Mouse (Mus musculus) cortical plate, adult 2 months (tissue): ENCODE data around the gene Ube4b. TPM values are rescaled to one million over a fixed set of nuclear protein-coding genes. Genes with fewer than 3 reads are reported as not detected.
"Not testable (repeated sequence)": the region's sequence is repeated elsewhere in the genome, so short reads cannot be mapped to it uniquely, and the experiment has no call there.

Source experiments
- H3K27ac ChIP-seq: fragments of 200-500 bp; 2 replicates; pipeline ENCODE4 v1.5.1; 2012; ENCODE audit warnings: low read length, control low read depth, inconsistent platforms; ENCODE audit not compliant: insufficient read depth
- H3K4me1 ChIP-seq: fragments of 200-500 bp; 2 replicates; pipeline ENCODE4 v1.6.1; 2011; ENCODE audit warnings: low read length; ENCODE audit not compliant: control insufficient read depth, insufficient read depth
- H3K4me3 ChIP-seq: fragments of 200-500 bp; 2 replicates; pipeline ENCODE4 v1.5.1; 2011; ENCODE audit warnings: mild to moderate bottlenecking, low read length, control low read depth; ENCODE audit not compliant: insufficient read depth
- CTCF ChIP-seq: fragments of 200-500 bp; IDR thresholded peaks from 2 replicates; pipeline ENCODE4 v1.5.1; 2011; ENCODE audit warnings: mild to moderate bottlenecking, control low read depth, low read length; ENCODE audit not compliant: insufficient read depth; ENCODE audit errors: extremely low read depth
- POLR2A ChIP-seq: fragments of 200-500 bp; IDR thresholded peaks from 2 replicates; pipeline ENCODE4 v1.6.1; 2011; ENCODE audit warnings: mild to moderate bottlenecking, low read length, control low read depth; ENCODE audit not compliant: insufficient read depth; ENCODE audit errors: extremely low read depth
- polyA plus RNA-seq: library from polyadenylated mRNA; depleted of rRNA; stranded (reverse); fragments of >200 nt; gene quantifications from 2 replicates; pipeline ENCODE4 v1.2.3, GENCODE M21; 2012; rRNA removed

Gene Ube4b
- 99.9 and 105 TPM in 2 replicates for polyA plus RNA-seq

DNA sequence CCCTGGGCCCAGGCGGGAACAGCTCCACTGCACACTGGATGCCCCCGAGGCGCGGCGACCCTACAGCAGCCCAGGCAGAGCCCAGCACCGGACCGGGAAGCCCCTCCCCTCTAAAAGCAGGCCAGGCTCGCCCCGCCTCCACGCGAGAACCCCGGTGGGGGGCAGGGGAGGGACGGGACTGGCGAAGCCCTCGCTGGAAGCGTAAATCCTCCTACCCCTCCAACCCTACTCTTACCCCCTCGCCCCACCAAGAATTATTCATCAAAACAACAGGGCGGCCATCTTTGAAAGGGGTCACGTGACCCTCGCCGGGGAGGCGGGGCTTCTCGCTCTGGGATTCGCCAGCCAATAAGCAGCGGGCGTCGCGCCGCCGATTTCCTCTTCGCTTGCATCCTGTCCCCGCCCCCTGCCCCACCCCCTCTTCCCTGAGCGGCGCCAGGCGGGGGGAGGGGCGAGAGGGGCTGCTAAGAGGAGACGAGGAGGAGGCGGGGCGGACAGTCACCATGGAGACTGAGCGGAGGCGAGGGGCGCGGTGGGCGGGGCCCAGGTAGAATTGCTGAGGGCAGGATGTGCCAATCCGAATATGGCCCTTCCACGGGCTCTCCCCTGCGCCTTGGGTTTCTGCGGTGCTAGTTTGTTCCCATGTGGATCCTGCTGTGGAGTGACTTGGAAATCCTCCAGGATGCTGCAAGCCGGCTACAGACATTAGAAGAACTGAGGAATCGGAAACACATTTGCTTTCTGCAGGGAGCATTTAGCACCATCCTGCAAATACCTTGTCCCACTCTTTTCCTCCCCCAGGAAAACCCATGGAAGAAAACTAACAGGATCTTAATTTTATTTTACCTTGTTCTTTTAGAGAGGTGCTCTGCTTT lies at the start of gene Ube4b:
Ube4b (minus strand) TSS at position 425 of the 875 bp plus-strand sequence.
- Histone ChIP-seq H3K4me3 (peak within 1 kb of the TSS; percentile 74), H3K4me1 (peaks cover 5% of the 10 kb centered on the region), H3K27ac (peak within 1 kb of the TSS; percentile 97)
- TF ChIP-seq CTCF (no peak), POLR2A (peak; percentile 70)

DNA sequence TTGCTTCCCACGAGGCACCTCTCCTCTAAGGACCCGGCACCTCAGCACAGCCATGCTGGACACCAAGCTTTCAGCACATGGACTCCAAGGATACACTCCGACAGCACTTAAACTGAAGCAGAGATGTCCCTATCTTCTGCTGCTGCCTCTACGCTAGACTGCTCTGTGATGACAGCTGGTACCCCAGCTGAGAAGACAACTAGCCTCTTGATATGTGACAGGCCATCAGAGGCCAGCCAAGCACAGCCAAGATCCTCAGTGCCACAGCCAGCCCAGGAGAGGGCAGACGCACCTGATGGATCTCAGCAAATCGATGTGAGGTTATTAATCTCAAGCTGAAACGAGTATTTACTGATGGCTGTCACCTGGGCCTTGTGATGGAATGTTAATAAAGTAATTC lies 48.5 kb upstream of the Ube4b start:
- Histone ChIP-seq H3K4me1 (no peaks in the 10 kb centered on the region), H3K27ac (no peak overlapping the region), H3K4me3 (no peak overlapping the region)
- TF ChIP-seq CTCF (no peak), POLR2A (no peak)

DNA sequence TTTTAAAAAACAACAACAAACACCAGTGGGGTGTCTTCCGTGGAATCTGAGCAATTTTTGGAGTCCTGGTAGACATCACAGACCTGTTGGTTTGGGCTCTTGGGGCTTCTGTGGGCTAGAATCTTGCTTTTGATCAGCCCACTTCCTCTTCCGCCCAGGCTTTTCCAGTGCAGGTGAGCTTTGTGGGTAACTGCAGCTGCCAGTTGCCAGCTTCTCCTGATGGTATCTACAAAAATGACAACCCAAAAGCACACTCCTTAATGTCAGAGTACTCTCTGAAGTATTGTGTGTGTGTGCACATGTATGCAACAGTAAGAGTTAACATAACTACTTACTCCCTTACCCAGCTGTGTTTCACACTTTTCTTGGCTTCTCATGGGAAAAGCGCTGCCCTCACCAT lies 43.0 kb upstream of the Ube4b start:
- TF ChIP-seq POLR2A (no peak), CTCF (no peak)
- Histone ChIP-seq H3K4me3 (no peak overlapping the region), H3K27ac (no peak overlapping the region), H3K4me1 (no peaks in the 10 kb centered on the region)

DNA sequence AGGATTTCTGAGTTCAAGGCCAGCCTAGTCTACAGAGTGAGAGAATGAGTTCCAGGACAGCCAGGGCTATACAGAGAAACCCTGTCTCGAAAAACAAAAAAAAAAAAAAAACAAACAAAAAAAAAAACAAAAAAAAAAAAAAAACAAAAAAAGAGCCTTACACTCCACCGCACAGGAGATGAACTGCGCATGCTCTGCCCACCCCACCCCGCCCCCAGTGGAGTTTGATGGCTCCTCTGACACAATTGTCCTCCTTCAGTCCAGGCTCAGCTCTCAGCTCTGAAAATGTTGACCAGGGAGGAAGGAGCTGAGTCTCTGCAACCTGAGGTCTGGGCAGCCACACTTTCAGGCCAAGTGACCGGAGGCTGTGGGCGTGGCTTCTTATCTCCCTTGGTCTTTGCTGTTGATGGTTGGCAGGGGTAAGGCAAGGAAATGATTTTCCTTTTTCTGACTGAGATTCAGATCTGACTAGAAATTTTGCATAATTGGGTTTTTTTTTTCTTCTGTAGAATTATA lies 36.9 kb upstream of the Ube4b start:
- Histone ChIP-seq H3K4me3 (no peak overlapping the region), H3K27ac (no peak overlapping the region), H3K4me1 (no peaks in the 10 kb centered on the region)
- TF ChIP-seq CTCF (no peak), POLR2A (no peak)

DNA sequence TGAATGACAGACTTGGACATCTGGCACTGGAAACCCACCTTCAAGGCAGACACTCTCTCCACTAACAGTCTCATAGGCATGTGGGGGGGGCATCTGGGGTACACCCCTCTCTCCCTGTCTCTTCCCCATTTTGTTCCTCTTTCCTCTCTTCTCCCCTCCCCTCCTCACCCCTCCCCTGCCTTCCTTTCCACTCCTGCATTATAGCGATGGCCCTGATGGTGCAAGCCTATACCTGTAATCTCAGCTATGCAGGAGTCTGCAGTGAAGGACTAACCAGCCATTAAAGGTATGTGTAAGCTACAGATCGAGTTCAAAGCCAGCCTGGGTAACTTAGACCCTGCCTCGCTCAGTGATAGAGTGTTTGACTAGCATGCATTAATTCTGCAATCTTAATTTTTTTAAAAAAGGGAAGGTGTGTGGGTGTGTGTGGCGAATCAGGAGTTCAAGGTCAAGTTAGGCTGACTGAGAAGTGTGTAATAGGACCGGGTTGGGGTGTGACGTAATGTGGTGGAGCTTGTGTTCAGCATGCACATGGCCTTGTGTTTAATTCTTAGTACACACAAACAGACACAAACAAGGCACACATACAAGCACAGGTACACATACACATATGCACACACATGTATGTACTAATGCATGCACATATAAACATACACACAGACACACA lies 35.9 kb upstream of the Ube4b start:
- no peak overlapping the region for H3K4me3 ChIP-seq
- TF ChIP-seq POLR2A (no peak), CTCF (no peak)
- no peak overlapping the region for H3K27ac ChIP-seq
- H3K4me1 ChIP-seq: no peaks in the 10 kb centered on the region

DNA sequence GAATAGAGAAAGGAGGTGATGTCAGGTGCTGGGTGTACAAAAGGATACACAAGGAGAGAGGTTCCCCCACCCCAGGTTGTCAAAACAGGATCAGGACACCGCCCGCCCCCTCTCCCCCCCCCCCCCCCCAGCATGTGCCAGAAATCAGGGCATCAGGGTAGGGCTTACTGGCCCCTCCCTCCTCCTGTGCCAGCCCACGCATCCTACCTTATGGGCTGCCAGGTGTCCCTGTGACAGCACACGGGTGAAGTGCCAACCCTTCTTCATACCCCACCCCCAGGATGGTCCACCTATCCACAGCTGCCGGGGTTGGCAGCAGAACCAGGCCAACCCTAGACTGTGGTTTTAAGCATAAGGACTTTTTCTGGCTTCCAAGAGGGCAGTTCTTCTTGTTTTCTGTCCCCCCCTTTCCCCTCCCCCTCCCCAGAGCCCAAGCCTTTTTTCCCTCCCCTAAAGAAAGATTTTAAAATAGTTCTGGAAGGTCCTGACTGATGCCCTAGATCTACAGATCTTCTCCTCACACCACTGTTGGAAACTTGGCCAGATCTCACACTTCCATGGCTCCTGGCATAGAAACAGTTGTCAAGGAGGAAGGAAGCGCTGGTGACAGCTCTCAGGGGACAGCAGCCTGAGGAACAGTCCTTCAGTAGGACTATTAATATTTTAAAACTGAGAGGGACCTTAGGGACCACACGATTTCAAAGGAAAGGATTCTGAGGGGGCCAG lies 35.2 kb upstream of the Ube4b start:
- Histone ChIP-seq H3K4me3 (no peak overlapping the region), H3K27ac (no peak overlapping the region), H3K4me1 (no peaks in the 10 kb centered on the region)
- TF ChIP-seq CTCF (no peak), POLR2A (no peak)

DNA sequence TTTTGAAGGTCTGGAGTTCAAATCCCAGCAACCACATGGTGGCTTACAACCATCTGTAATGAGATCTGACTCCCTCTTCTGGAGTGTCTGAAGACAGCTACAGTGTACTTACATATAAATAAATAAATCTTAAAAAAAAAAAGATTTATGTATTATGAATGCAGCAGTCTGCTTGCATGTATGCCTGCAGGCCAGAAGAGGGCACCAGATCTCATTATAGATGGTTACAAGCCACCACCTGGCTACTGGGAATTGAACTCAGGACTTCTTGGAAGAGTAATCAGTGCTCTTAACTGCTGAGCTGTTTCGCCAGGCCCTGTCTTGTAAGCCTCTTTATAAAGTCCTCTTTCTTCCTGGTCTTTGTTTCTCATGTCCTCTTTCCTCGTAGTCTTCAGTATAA lies 33.9 kb upstream of the Ube4b start:
- not testable (repeated sequence) for H3K27ac ChIP-seq, H3K4me3 ChIP-seq, H3K4me1 ChIP-seq

DNA sequence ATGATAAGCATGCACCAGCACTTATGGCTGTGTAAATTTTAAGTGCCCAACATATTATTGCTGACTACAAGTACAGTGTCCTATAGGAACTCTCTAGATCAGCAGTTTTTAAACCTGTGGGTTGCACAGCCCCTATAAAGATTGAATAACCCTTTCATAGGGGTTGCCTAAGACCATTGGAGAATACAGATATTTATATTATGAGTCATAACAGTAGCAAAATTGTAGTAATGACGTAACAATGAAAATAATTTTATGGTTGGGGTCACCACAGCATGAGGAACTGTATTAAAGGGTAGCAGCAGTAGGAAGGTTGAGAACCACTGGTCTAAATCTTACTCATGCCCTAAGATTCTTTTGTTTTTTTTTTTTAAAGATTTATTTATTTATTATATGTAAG lies 32.9 kb upstream of the Ube4b start:
- TF ChIP-seq CTCF: no peak
- TF ChIP-seq POLR2A: no peak
- H3K4me1 ChIP-seq: no peaks in the 10 kb centered on the region
- no peak overlapping the region for H3K27ac ChIP-seq
- no peak overlapping the region for H3K4me3 ChIP-seq

DNA sequence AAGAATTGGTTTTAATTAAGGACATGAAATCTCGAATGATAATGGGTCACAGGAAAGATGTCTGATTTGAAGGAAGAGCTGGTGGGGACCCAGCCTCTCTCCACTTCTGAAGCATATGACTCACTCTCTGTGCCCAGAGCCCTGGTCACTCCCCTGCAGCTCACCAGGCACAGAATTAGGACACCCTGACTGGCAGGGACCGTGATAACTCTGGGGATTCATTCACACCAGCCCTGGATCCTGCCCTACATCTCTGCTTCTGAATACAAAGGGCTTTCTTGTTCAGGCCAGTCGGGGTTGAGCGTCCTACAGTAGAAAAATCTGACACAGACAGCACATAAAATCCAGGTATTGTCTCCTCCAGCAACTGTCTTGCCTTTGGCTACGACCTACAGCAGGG lies 32.0 kb upstream of the Ube4b start:
- TF ChIP-seq CTCF: no peak
- TF ChIP-seq POLR2A: no peak
- Histone ChIP-seq H3K4me1 (no peaks in the 10 kb centered on the region), H3K27ac (no peak overlapping the region), H3K4me3 (no peak overlapping the region)
